Mouse (Mus musculus) liver, adult 2 months (tissue): ENCODE results near the gene Gnaq.

Experiments
- CTCF ChIP-seq: fragments of 200-500 bp; IDR thresholded peaks from 2 replicates; pipeline ENCODE4 v1.5.1; 2011; ENCODE audit warnings: low read depth, low read length, control low read depth
- POLR2A ChIP-seq: fragments of 200-500 bp; IDR thresholded peaks from 2 replicates; pipeline ENCODE4 v1.6.1; 2011; ENCODE audit warnings: low read length, control low read depth; ENCODE audit not compliant: insufficient read depth; ENCODE audit errors: extremely low read depth

GRCm38 (mm10) chr19:16347037-16347436 lies 214.4 kb downstream of the Gnaq start:
- TF ChIP-seq POLR2A (no peak), CTCF (no peak)
